Comparison of ENCODE assay signal across 10 mouse cellular contexts in the genomic region with DNA sequence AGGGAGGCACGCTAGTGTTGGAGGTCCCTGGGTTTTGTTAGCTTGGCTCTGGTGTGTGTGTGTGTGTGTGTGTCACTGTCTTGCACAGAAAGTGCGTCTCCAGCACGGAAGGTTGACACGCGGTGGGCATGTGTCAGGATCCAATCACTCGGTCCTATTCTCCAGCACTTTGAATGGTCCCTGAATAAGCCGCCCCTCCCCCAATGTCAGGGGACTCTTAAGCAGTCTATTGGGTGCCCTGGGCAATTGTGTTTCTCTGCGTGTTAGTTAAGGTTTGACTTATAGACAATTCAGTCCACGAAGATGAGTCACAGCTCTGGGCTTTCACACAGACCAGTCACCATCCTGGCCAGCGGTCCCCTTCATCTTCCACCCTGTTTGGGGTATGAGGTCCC. TPM values are rescaled to one million over a fixed set of nuclear protein-coding genes. Genes with fewer than 3 reads are reported as not detected.
DNase-seq lines count a peak whose midpoint lies in the region; ATAC-seq lines count a peak whose summit lies in the region.
"Had no signal": no experiment of that assay in that cellular context is flagged by ENCODE, and none has a peak within 500 bp of the region (broad histone marks: within the 10 kb centered on the region; RNA-seq: fewer than 3 reads in every experiment).

No protein-coding gene starts in this region.

- DNase-seq in kidney, adult 8-10 months: no peak
- peak; percentile 56 for DNase-seq in Muller cell, postnatal 12 days (ENCODE audit: inconsistent ontology term)
- DNase-seq in midbrain, embryonic 11.5 days (ENCODE audit: low spot score, missing footprints): peak; percentile 92
- no peak for DNase-seq in urinary bladder, adult 18-20 months (ENCODE audit: low spot score in 2 of 2)
- no peak for DNase-seq in cerebellum, adult 9-11 months

- peaks cover 78% of the 10 kb centered on the region for H3K27me3 ChIP-seq in kidney, embryonic 15.5 days
- peaks cover 60% of the 10 kb centered on the region for H3K27me3 ChIP-seq in forebrain, embryonic 15.5 days
- H3K27me3 ChIP-seq in midbrain, embryonic 11.5 days (ENCODE audit: control insufficient read depth, insufficient read depth, low read length): peaks cover 62% of the 10 kb centered on the region

- no peak overlapping the region for H3K27ac ChIP-seq in kidney, embryonic 15.5 days
- H3K27ac ChIP-seq in forebrain, embryonic 15.5 days (replicated peaks): no peak overlapping the region
- no peak overlapping the region for H3K27ac ChIP-seq in midbrain, embryonic 11.5 days (ENCODE audit: low read depth, low read length)

- peaks cover 48% of the 10 kb centered on the region for H3K4me1 ChIP-seq in kidney, embryonic 15.5 days
- H3K4me1 ChIP-seq in forebrain, embryonic 15.5 days: peaks cover 47% of the 10 kb centered on the region
- H3K4me1 ChIP-seq in midbrain, embryonic 11.5 days (ENCODE audit: control insufficient read depth, insufficient read depth, low read length): peaks cover 34% of the 10 kb centered on the region

- H3K9ac ChIP-seq in kidney, embryonic 15.5 days: no peak overlapping the region
- H3K9ac ChIP-seq in forebrain, embryonic 15.5 days (replicated peaks): no peak overlapping the region; the same call in 1 of the 2 replicates
- H3K9ac ChIP-seq in midbrain, embryonic 11.5 days (ENCODE audit: low read length): no peak overlapping the region

- no peaks in the 10 kb centered on the region for H3K9me3 ChIP-seq in kidney, embryonic 15.5 days (replicated peaks)
- H3K9me3 ChIP-seq in forebrain, embryonic 15.5 days: no peaks in the 10 kb centered on the region
- no peaks in the 10 kb centered on the region for H3K9me3 ChIP-seq in midbrain, embryonic 11.5 days (ENCODE audit: control insufficient read depth, low read length)

- no peaks in the 10 kb centered on the region for H3K36me3 ChIP-seq in kidney, embryonic 15.5 days
- no peaks in the 10 kb centered on the region for H3K36me3 ChIP-seq in forebrain, embryonic 15.5 days
- no peaks in the 10 kb centered on the region for H3K36me3 ChIP-seq in midbrain, embryonic 11.5 days (ENCODE audit: control insufficient read depth, insufficient read depth, low read length)

- WGBS in kidney, embryonic 15.5 days: 4% methylated on average over 10 of the region's 10 CpGs
- 3% methylated on average over 10 of the region's 10 CpGs for WGBS in forebrain, embryonic 15.5 days
- 3% methylated on average over 10 of the region's 10 CpGs for WGBS in midbrain, embryonic 11.5 days

- peak overlapping the region; percentile 99 for H3K4me2 ChIP-seq in kidney, embryonic 15.5 days
- 0 out of 2 replicates have a peak overlapping the region, but pooled peaks have one; percentile 94 for H3K4me2 ChIP-seq in forebrain, embryonic 15.5 days (replicated peaks)
- peak overlapping the region; percentile 71 for H3K4me2 ChIP-seq in midbrain, embryonic 11.5 days

- ATAC-seq in kidney, embryonic 15.5 days (replicated peaks; ENCODE audit: low FRiP score): no peak
- ATAC-seq in forebrain, embryonic 15.5 days (replicated peaks): no peak
- no peak for ATAC-seq in midbrain, embryonic 11.5 days (ENCODE audit: low FRiP score)
- ATAC-seq in cerebellum, adult (ENCODE audit: insufficient number of reproducible peaks, low FRiP score, low TSS enrichment): no peak

- peak overlapping the region; percentile 68 for H3K4me3 ChIP-seq in kidney, embryonic 15.5 days (replicated peaks)
- H3K4me3 ChIP-seq in forebrain, embryonic 15.5 days: peak overlapping the region; percentile 54; the same call in 1 of the 2 replicates
- peak overlapping the region; percentile 50; the same call in 1 of the 2 replicates for H3K4me3 ChIP-seq in midbrain, embryonic 11.5 days (ENCODE audit: low read depth, low read length)
- H3K4me3 ChIP-seq: erythroblast, embryonic 14.5 days had no signal

RNA-seq across cellular contexts. Expression of a gene that starts 0.9 kb away (rescaled TPM):
- polyA plus RNA-seq in kidney, embryonic 15.5 days (2015; fragmentation: Nextera tagmentation; extraction: Ambion mirVana): 1.6 and 2.1 TPM in 2 replicates
- polyA plus RNA-seq in forebrain, embryonic 15.5 days (2015; fragmentation: Nextera tagmentation; extraction: Ambion mirVana): 1.9 and 2.9 TPM in 2 replicates
- polyA plus RNA-seq in midbrain, embryonic 11.5 days (2014; fragmentation: Nextera tagmentation; extraction: Ambion mirVana): 4.0 and 4.8 TPM in 2 replicates
- polyA plus RNA-seq: erythroblast, embryonic 14.5 days had no signal

RNA-seq across cellular contexts. Expression of a gene that starts 15.3 kb away (rescaled TPM):
- polyA plus RNA-seq in kidney, embryonic 15.5 days (2015; fragmentation: Nextera tagmentation; extraction: Ambion mirVana): not detected in 2 replicates
- 1.2 and 2.2 TPM in 2 replicates for polyA plus RNA-seq in forebrain, embryonic 15.5 days (2015; fragmentation: Nextera tagmentation; extraction: Ambion mirVana)
- 1.4 and 2.0 TPM in 2 replicates for polyA plus RNA-seq in midbrain, embryonic 11.5 days (2014; fragmentation: Nextera tagmentation; extraction: Ambion mirVana)
- polyA plus RNA-seq: large intestine, adult 2 months had no signal

Comparison
In these comparisons a context has a peak if more than half of its experiments do, and no peak if none do; other contexts are left out.
1. DNase-seq: peak in Muller cell, postnatal 12 days (single experiment) and midbrain, embryonic 11.5 days (single experiment); none in kidney, adult 8-10 months (0 of 2), urinary bladder, adult 18-20 months (0 of 2) and cerebellum, adult 9-11 months (single experiment).
2. Peak in every context shown above with its lines, with median percentiles within 50 percentile points of each other: H3K4me2 ChIP-seq and H3K4me3 ChIP-seq.